Mouse (Mus musculus) layer of hippocampus, postnatal 10 days (tissue): ENCODE data around the gene Cadm3. TPM values are rescaled to one million over a fixed set of nuclear protein-coding genes. Genes with fewer than 3 reads are reported as not detected.
"Not testable (repeated sequence)": the region's sequence is repeated elsewhere in the genome, so short reads cannot be mapped to it uniquely, and the experiment has no call there.

Experiments
- DNase-seq, 2 experiments: peaks; one replicate each; pipeline ENCODE4 v3.0.0; 2021; ENCODE audit warnings: low spot score in 2 of 2
- total RNA-seq, 2 experiments: library from RNA; stranded (reverse); gene quantifications; 2 replicates each; pipeline ENCODE4 v1.2.3; 2021

The Cadm3 gene
- total RNA-seq, 2 experiments from 2014 or later = 324 to 348 TPM

DNA sequence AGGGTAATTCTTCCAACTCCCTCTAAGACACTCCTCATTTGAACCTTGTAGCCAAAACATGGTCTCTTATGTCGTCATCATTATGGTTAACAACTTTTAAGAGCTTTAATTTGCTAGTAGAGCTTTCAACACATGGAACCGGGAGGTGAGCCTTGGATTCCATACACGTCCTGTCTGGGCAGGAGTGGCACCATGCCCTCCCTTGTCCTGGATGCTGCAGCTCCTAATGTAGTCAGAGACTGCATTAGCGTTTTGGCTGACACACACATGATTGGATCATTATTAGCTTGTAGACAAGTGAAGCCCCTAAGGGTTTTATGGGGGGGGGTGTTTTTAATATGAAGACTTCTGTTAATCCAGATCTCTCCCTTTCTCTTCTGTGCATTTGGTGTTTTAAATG is 42.5 kb downstream of the Cadm3 start:
- no peak for DNase-seq

DNA sequence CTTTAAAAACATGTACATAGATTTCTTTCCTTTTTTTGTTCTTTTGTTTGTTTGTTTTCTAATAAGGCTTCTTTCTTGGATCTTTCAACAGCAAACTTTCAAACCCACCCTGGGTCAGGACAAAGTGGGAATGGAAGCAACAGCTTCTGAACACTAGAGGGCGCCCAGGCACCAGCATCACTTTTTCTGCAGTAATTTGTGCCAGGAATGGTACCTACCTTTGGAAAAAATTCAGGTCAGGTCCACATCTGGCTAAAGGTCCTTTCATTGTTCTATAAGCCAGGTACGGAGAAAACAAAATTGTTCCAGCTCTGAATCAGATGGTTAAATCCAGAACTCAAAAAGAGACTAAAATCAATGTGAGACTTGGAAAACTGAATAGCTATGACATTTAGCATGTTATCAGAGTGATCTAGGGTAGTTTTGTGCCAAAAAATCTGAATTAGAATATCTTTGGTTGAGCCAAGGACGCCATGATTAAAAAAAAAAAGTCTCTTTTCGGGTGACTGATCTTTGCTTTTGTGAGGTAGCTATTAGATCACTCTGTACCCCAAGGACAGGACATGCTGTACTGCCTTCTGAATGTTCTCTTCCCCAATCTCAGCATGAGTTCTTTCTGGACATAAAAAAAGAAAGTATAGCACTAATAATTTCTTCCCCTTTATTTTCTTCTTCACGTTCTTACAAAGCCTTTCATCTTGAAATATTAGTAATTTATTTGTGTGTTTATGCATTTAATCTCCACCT is 43.5 kb downstream of the Cadm3 start:
- peak in 1 of 2 experiments; percentile 69 for DNase-seq

DNA sequence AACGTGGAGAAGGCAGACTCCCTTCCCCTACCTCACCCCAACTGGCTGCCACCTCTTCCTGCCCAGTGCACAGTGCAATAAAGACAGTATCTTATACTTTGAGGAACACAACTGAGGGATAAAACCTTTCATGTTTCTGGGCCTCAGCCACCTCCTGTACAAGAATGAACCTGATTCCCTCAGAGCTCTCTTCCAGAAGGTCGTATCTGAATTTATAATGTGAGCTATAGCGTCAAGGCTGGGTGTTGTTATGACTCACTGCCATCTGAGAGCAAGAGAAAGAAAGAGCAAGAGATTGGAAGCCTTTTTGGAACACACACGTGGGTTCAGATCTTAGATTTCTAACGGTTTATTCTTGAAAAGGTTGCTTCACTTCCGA is 45.3 kb downstream of the Cadm3 start:
- DNase-seq = no peak

DNA sequence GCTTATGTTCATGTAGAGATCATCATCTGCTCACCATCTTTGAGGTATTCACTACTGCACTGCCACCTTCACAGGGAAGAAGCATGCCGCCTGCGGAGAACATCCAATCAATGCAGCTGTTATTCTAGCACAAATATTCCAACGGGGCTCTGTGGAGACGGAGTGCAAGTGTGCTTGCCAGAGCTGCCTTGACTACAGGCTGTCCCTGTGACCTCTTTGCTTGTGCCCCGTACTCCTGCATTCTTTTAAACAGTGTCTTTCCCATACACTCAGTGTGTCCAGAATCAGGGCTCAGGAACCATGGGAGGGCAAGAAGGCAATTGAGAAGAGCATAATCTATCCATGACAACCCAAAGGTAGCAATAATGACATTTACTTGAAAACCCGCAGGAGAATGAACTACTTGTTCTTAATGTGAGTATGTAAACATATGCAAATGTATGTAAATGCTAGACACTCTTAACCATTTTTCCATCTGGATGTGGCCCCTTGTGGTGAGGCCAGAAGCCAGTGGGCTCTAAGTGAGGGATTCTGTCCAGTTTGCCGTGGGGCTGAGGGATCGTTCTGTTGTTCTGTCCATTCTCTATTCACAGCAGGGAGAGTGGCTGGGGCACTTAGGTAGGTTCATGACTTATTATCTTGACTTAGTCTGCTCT is 45.8 kb downstream of the Cadm3 start:
- no peak for DNase-seq

DNA sequence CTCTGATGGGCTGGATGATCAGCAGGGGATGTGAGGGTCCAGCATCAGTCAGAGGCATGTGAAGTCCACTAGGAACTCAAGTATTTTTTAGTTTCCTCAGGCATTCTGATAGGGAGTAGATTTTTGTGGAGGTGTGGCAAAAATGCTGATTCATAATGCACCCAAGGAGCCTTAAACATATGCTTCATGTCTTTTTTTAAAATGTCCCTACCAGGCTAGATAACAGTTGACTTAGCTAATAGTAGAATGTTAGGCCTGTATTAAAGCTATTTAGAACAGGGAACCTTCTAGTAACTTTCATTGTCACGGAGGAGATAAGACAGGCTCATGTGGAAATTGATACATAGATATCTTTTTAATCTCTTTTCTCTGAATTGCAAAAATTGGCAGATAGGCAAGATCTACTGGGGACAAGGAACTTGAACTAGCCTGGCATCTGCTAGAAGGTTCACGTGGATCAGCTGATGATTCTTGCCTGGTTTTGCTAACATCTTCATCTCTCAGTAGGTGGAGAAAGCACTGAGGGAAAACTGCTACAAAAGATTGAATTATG is 49.5 kb downstream of the Cadm3 start:
- no peak for DNase-seq

DNA sequence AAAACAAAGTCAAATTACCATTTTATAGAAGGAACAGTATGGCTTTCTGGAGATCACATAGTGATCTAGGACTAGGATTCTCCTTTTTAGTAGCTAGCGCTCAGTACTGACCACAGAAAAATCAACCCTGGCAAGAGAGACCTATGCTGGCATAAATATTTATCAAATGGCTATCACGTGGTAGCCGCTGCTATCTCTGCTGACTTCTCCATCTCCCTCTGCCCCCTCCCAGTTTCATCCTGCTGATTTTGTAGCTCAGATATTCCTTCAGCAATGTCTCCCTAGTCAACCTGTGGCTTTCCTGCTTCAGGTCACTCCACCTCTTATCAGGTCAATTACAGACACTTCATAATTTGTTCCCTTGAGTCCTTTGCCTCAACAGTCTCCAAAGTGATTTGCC is 51.8 kb downstream of the Cadm3 start:
- no peak for DNase-seq

DNA sequence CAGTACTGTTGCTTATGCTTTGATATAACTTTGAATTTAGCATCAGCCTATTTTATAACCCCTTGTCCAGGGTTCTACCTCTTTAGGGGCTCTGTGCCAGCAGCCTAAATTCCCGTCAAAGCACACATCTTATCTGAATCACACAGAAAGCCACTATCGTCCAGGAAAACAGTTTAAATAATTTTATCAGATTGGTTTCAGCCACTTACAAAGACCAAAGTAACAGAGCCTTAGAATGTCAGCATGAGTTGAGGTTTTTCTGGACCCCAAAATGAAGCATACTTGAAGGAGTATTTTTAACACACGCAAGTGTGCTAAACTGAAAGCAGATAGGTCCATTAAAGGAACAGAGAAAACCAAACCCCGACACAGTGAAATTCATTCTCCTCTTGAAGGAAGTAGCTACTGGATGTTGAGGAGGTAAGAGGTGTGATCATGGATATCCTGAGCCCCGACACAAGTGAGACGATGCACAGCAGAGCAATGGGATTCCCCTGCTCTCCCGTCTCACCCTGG is 53.9 kb downstream of the Cadm3 start:
- DNase-seq = not testable (repeated sequence)

DNA sequence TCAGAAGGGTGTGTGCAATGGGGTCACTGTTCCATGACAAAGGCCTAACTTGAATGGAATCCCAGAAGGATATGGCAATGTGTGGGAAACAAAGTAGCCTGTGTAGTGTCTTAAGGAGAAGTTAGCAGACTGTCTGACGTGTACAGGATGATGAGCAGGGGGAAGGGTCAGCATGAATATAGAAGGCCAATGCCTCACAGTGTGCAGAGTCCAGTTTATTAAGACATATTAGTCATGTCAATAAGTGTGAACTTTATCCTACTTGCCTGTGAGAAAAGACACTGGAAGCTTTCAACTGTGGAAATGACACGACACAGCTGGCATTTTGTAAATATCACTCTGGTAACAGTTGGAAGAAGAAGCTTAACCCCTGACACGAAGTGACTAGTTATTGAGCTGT is 64.7 kb downstream of the Cadm3 start:
- not testable (repeated sequence) for DNase-seq

Other genes starting within 250 kb of the Cadm3 start
- gene Olfr1408, start 230.3 kb downstream of the Cadm3 start, total RNA-seq = not detected
- gene Olfr1406, start 177.1 kb downstream of the Cadm3 start, total RNA-seq = not detected
- not detected for gene Olfr218, start 169.9 kb downstream of the Cadm3 start, total RNA-seq
- gene Olfr1404, start 155.3 kb downstream of the Cadm3 start, total RNA-seq = not detected
- gene Fcer1a, start 140.5 kb downstream of the Cadm3 start, total RNA-seq = not detected
- not detected for gene Olfr418, start 101.7 kb downstream of the Cadm3 start, total RNA-seq
- gene Mptx2, start 89.9 kb downstream of the Cadm3 start, total RNA-seq = not detected
- 10 to 100 TPM; 77.4 to 81.1 TPM for gene Ackr1, start 33.9 kb downstream of the Cadm3 start, total RNA-seq
- 1 to 10 TPM; 3.5 to 5.4 TPM for gene Aim2, start 16.8 kb downstream of the Cadm3 start, total RNA-seq
- not detected for gene Ifi206, start 123.3 kb upstream of the Cadm3 start, total RNA-seq
- not detected for gene Ifi214, start 168.3 kb upstream of the Cadm3 start, total RNA-seq
- not detected for gene Ifi213, start 231.6 kb upstream of the Cadm3 start, total RNA-seq